Mouse (Mus musculus): ENCODE measurements around the gene Gpank1. TPM values are rescaled to one million over a fixed set of nuclear protein-coding genes. Genes with fewer than 3 reads are reported as not detected.
A peak's percentile ranks its signal among the peaks of the same experiment; 100 is the strongest.

Gpank1 gene
- total RNA-seq (2012; rRNA removed) (44.7 and 44.9 TPM in 2 replicates), polyA plus RNA-seq (2012; ENCODE audit: insufficient read depth in 1 of 2, insufficient read length in 2 of 2, low read depth in 1 of 2, low replicate concordance in 2 of 2, missing spikeins in 1 of 2) (10 to 100 TPM in 1 of 2 experiments, not detected in 1; 40.4 TPM)

GRCm38 (mm10) chr17:35121143-35121799 is at the start of gene Gpank1:
Gpank1 (plus strand) TSS chr17:35121455.
- peaks cover 32% of the 10 kb centered on the region for H3K79me2 ChIP-seq (ENCODE audit: control insufficient read depth, insufficient read depth, low read length, poor library complexity)

GRCm38 (mm10) chr17:35074097-35074496 is 47.2 kb upstream of the Gpank1 start:
- H3K27ac ChIP-seq (ENCODE audit: control insufficient read depth, low read depth, low read length) = no peak overlapping the region
- peaks cover 2 to 11% of the 10 kb centered on the region in 2 experiments; a peak in 2 of 4 replicates for H3K4me1 ChIP-seq (ENCODE audit: control insufficient read depth in 1 of 2, insufficient read depth in 2 of 2, low read length in 2 of 2)
- no peak for DNase-seq (ENCODE audit: low read depth, low spot score)
- no peak for TF ChIP-seq POLR2AphosphoS5 (IDR thresholded peaks at IDR 0.05; ENCODE audit: borderline replicate concordance, low read depth, low read length)
- TF ChIP-seq MAX (IDR thresholded peaks at IDR 0.05; ENCODE audit: low read length) = no peak
- TF ChIP-seq RCOR1 (IDR thresholded peaks at IDR 0.05; ENCODE audit: low read depth, low read length) = no peak
- no peak for TF ChIP-seq RAD21 (IDR thresholded peaks at IDR 0.05; ENCODE audit: low read depth, low read length)
- TF ChIP-seq ETS1 (IDR thresholded peaks at IDR 0.05; ENCODE audit: low read depth, low read length) = no peak
- TF ChIP-seq UBTF (IDR thresholded peaks at IDR 0.05; ENCODE audit: borderline replicate concordance, insufficient read depth, low read depth, low read length) = no peak
- no peak for TF ChIP-seq USF2 (IDR thresholded peaks at IDR 0.05; ENCODE audit: borderline replicate concordance in 1 of 2, insufficient read depth in 1 of 2, low read depth in 1 of 2, low read length in 2 of 2)
- no peak for TF ChIP-seq POLR2AphosphoS2 (IDR thresholded peaks at IDR 0.05; ENCODE audit: low read length)
- no peak overlapping the region for H3K4me3 ChIP-seq (ENCODE audit: control insufficient read depth in 1 of 2, insufficient read depth in 1 of 2, low read depth in 2 of 2, low read length in 2 of 2)
- H3K9me3 ChIP-seq (replicated peaks; ENCODE audit: insufficient read depth, low read length) = no peaks in the 10 kb centered on the region
- peaks cover 0 to 4% of the 10 kb centered on the region in 2 experiments; a peak in 2 of 4 replicates for H3K36me3 ChIP-seq (ENCODE audit: control insufficient read depth in 1 of 2, insufficient read depth in 2 of 2, low read length in 2 of 2)
- H3K79me2 ChIP-seq (ENCODE audit: control insufficient read depth, insufficient read depth, low read length, poor library complexity) = no peaks in the 10 kb centered on the region
- H3K27me3 ChIP-seq (ENCODE audit: control insufficient read depth in 1 of 2, insufficient read depth in 2 of 2, low read length in 2 of 2) = no peaks in the 10 kb centered on the region
- no peak overlapping the region for H3K9ac ChIP-seq (ENCODE audit: control insufficient read depth, low read depth, low read length, poor library complexity, severe bottlenecking)

More at GRCm38 (mm10) chr17:35121143-35121799, at the start of gene Gpank1:
- no peak for TF ChIP-seq E2F4 (IDR thresholded peaks at IDR 0.05; ENCODE audit: borderline replicate concordance, low read depth, low read length)
- TF ChIP-seq ZKSCAN1 (IDR thresholded peaks at IDR 0.05; ENCODE audit: low read depth, low read length) = no peak
- no peak for TF ChIP-seq GABPA (IDR thresholded peaks at IDR 0.05; ENCODE audit: low read depth, low read length)
- peak; percentile 61; the same call in 1 of the 2 replicates for TF ChIP-seq MAX (IDR thresholded peaks at IDR 0.05; ENCODE audit: low read length)
- peak; percentile 86 for TF ChIP-seq MXI1 (IDR thresholded peaks at IDR 0.05; ENCODE audit: low read depth, low read length)
- TF ChIP-seq USF2 (IDR thresholded peaks at IDR 0.05; ENCODE audit: borderline replicate concordance in 1 of 2, insufficient read depth in 1 of 2, low read depth in 1 of 2, low read length in 2 of 2) = no peak
- TF ChIP-seq ETS1 (IDR thresholded peaks at IDR 0.05; ENCODE audit: low read depth, low read length) = peak; percentile 3; the same call in 1 of the 2 replicates
- no peak for TF ChIP-seq SMC3 (IDR thresholded peaks at IDR 0.05; ENCODE audit: low read depth, low read length)
- TF ChIP-seq POLR2A (IDR thresholded peaks at IDR 0.05; ENCODE audit: control insufficient read depth in 1 of 2, insufficient read depth in 1 of 2, low read depth in 1 of 2, low read length in 2 of 2, poor library complexity in 1 of 2) = peak; percentile 5 to 83
- TF ChIP-seq CHD2 (IDR thresholded peaks at IDR 0.05; ENCODE audit: low read length) = peak; percentile 82
- TF ChIP-seq MAZ (IDR thresholded peaks at IDR 0.05; ENCODE audit: low read depth, low read length) = peak; percentile 94
- no peak for TF ChIP-seq ZC3H11A (IDR thresholded peaks at IDR 0.05; ENCODE audit: low read depth, low read length)
- TF ChIP-seq UBTF (IDR thresholded peaks at IDR 0.05; ENCODE audit: borderline replicate concordance, insufficient read depth, low read depth, low read length) = 0 out of 2 replicates have a peak, but pooled peaks have one; percentile 41
- TF ChIP-seq SIN3A (IDR thresholded peaks at IDR 0.05; ENCODE audit: low read length) = peak; percentile 86
- TF ChIP-seq MYC (IDR thresholded peaks at IDR 0.05; ENCODE audit: low read depth, low read length) = peak; percentile 87; the same call in 1 of the 2 replicates
- peak; percentile 55; the same call in 1 of the 2 replicates for TF ChIP-seq POLR2AphosphoS2 (IDR thresholded peaks at IDR 0.05; ENCODE audit: low read length)
- TF ChIP-seq NELFE (IDR thresholded peaks at IDR 0.05; ENCODE audit: low read depth, low read length) = peak; percentile 73
- peak; percentile 37; the same call in 1 of the 2 replicates for TF ChIP-seq TCF12 (IDR thresholded peaks at IDR 0.05; ENCODE audit: low read depth, low read length)
- no peak for TF ChIP-seq JUND (IDR thresholded peaks at IDR 0.05; ENCODE audit: low read depth, low read length)
- TF ChIP-seq EP300 (IDR thresholded peaks at IDR 0.05; ENCODE audit: low read depth in 1 of 2, low read length in 2 of 2) = no peak
- TF ChIP-seq ELF1 (IDR thresholded peaks at IDR 0.05; ENCODE audit: low read depth, low read length) = peak; percentile 98
- peak; percentile 90 for TF ChIP-seq NRF1 (IDR thresholded peaks at IDR 0.05; ENCODE audit: insufficient read depth, low read depth, low read length, poor library complexity, severe bottlenecking)
- TF ChIP-seq MEF2A (IDR thresholded peaks at IDR 0.05; ENCODE audit: extremely low read depth, insufficient replicate concordance, low read depth, low read length, poor library complexity, severe bottlenecking) = no peak
- peak; percentile 54; the same call in 1 of the 2 replicates for TF ChIP-seq USF1 (IDR thresholded peaks at IDR 0.05; ENCODE audit: low read depth, low read length)
- TF ChIP-seq GATA1 (IDR thresholded peaks at IDR 0.05; ENCODE audit: low read depth, low read length) = no peak
- no peak for TF ChIP-seq ZMIZ1 (IDR thresholded peaks at IDR 0.05; ENCODE audit: low read depth, low read length)
- peak; percentile 98 for TF ChIP-seq HCFC1 (IDR thresholded peaks at IDR 0.05; ENCODE audit: low read depth, low read length)
- TF ChIP-seq KAT2A (conservative IDR thresholded peaks at IDR 0.05; ENCODE audit: low read depth, low read length) = peak; percentile 97
- TF ChIP-seq TBP (IDR thresholded peaks at IDR 0.05; ENCODE audit: low read depth, low read length) = peak; percentile 80
- no peak for TF ChIP-seq MAFK (IDR thresholded peaks at IDR 0.05; ENCODE audit: borderline replicate concordance, low read depth, low read length)
- TF ChIP-seq CHD1 (IDR thresholded peaks at IDR 0.05; ENCODE audit: low read depth, low read length) = no peak
- Histone ChIP-seq H3K9ac (ENCODE audit: control insufficient read depth, low read depth, low read length, poor library complexity, severe bottlenecking) (peak within 1 kb of the TSS; percentile 95), H3K9me3 (replicated peaks; ENCODE audit: insufficient read depth, low read length) (no peaks in the 10 kb centered on the region), H3K4me1 (ENCODE audit: control insufficient read depth in 1 of 2, insufficient read depth in 2 of 2, low read length in 2 of 2) (peaks cover 6% of the 10 kb centered on the region in 2 experiments), H3K27me3 (ENCODE audit: control insufficient read depth in 1 of 2, insufficient read depth in 2 of 2, low read length in 2 of 2) (no peaks in the 10 kb centered on the region), H3K27ac (ENCODE audit: control insufficient read depth, low read depth, low read length) (peak within 1 kb of the TSS; percentile 79), H3K36me3 (ENCODE audit: control insufficient read depth in 1 of 2, insufficient read depth in 2 of 2, low read length in 2 of 2) (peaks cover 3 to 20% of the 10 kb centered on the region in 2 experiments; a peak in 3 of 4 replicates), H3K4me3 (ENCODE audit: control insufficient read depth in 1 of 2, insufficient read depth in 1 of 2, low read depth in 2 of 2, low read length in 2 of 2) (peak within 1 kb of the TSS; percentile 76 to 93)
- DNase-seq (ENCODE audit: low read depth, low spot score) = peak; percentile 99
